Mouse (Mus musculus) mesoderm, embryonic 11.5 days (tissue): ENCODE results near the gene Gm10491.
"Not testable (repeated sequence)": the region's sequence is repeated elsewhere in the genome, so short reads cannot be mapped to it uniquely, and the experiment has no call there.

Experiments
- DNase-seq: peaks from one replicate; pipeline ENCODE4 v3.0.0-alpha.2; 2012; ENCODE audit warnings: low read depth, low spot score

The Gm10491 gene

GRCm38 (mm10) chrX:7907735-7908134 lies at the start of gene Gm10491:
Gene Gm10491 (minus strand): TSS chrX:7907835.
- DNase-seq = no peak

DNA sequence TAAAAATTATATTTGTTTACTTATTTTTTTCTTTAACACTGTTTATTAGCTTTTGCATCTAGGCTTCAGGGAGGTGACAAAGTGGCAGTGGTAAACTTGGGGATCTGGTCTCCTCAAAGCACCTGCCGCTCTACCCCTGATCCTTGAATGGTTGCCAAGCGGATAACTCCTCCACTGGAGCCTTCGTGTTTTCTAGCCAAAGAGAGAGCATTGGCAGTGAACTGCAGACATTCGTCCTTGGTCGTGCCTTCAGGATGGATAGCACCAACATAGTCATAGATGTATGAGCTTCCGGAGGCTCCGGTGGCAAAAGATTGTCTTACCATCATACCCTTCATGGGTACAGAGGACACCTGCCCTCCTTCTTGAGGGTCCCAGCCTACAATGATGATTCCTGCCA lies 42.5 kb upstream of the Gm10491 start:
- no peak for DNase-seq

DNA sequence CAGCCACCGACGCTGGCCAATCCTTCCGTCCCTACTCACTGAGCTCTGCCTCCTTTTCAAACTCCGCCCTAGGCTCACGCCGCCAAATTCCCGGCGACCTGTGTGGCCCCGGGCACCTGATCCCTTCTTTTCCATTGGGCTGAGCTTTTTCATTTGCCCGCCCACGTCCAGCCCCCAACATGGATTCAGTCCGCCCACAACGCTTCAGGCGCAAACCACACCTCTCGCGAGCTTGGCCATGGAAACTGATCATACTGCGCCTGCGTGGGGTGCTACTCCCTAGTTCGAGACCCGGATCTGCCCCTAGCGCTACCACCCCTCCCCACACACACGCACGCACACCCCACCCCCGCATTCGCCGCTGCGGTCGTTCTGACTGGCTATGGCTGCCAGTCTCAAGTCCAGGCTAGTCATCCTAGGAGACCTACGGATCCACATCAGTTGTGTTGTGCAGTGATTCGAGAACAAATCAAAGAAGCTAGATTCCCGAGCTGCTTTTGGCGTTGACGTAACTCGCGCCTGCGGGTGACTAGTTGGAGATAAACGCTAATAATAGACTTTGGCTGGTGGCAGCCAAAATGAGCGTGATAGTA lies 40.4 kb upstream of the Gm10491 start:
- DNase-seq = peak; percentile 96

- DNase-seq = no peak
Observed at GRCm38 (mm10) chrX:7947108-7947899, 39.7 kb upstream of the Gm10491 start, which contains the start of gene Hdac6. Gene Hdac6 (minus strand): TSS chrX:7947889.

DNA sequence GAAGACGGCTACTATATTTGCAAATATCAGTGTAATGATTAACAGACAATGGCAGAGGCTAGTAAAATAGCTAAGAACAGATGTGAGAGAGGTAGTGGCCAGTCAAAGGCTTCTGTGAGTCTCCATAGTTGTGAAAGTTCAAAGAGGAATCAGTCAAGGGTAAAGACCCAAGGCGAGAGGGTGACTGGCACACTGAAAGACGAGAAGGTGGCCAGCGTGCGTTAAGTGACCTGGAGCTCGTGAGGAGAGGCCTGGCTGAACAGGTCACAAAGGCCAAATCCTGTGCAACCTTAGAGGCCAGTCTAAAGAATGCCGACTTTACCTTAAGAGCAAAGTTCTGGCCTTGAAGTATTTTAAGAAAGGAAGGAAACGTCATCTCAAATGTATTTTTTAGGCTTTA lies 38.0 kb upstream of the Gm10491 start:
- no peak for DNase-seq

DNA sequence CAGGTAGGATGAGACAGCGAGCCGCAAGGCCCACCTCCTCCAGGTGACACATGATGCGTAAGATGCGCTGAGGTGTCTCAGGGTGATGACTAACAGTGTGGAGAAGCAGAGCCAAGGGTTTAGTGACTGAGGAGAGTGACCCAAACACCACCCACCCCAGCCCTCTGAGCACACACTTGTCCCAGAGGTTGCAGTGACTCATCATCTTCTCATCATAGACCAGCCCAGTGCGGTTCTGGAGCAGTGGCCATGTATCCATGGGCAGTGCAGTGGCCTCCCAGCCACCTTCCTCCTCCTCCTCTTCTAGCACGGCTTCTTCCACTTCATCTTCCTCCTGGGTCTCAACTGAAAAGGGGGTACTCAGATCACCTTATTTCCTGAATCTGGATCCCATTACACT lies 30.0 kb upstream of the Gm10491 start:
- DNase-seq = no peak

DNA sequence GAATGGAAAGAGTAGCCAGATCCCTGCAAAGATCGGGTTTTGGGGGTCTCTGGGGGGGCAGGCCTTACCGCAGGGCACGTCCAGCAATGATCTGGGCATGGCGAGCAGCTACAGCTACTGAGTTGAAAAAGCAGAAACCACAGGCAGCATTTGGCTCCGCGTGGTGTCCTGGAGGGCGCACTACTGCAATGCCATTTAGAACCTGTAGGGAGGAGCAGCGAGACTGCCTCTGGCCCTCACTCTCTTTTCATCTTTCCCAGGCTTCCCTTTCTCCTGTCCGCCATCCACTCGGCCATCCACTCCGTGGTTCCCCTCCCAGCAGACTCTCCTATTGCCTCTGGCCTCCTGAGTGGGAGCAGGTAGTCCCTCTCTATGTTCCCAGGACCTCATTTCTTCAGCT lies 29.2 kb upstream of the Gm10491 start:
- no peak for DNase-seq

GRCm38 (mm10) chrX:7928270-7928790 lies 20.7 kb upstream of the Gm10491 start, which contains the start of gene Eras:
Gene Eras (minus strand): TSS chrX:7928607.
- DNase-seq = no peak

DNA sequence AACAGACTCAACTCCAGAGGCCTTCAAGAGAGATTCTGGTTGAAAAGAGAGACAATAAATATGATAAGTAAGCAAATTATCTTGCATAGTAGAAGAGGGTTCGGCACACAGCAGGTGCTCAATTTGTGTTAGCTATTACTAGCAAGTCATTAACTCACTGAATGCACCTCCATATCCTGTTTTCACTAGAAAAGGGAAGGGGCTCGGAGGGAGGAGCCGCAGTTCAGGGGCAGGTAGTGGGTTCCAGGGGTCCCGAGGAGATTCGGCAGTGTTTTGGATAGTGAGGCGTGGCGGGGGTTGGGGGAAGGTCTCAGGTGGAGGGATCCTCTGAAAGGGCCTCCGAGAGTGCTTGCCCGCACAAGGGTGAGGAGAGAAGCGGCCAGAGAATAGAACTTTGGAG lies 19.5 kb upstream of the Gm10491 start:
- no peak for DNase-seq

- DNase-seq = no peak
Observed at GRCm38 (mm10) chrX:7926266-7926665, 18.6 kb upstream of the Gm10491 start.

- DNase-seq = peak; percentile 17
Observed at GRCm38 (mm10) chrX:7922032-7922431, 14.4 kb upstream of the Gm10491 start.

DNA sequence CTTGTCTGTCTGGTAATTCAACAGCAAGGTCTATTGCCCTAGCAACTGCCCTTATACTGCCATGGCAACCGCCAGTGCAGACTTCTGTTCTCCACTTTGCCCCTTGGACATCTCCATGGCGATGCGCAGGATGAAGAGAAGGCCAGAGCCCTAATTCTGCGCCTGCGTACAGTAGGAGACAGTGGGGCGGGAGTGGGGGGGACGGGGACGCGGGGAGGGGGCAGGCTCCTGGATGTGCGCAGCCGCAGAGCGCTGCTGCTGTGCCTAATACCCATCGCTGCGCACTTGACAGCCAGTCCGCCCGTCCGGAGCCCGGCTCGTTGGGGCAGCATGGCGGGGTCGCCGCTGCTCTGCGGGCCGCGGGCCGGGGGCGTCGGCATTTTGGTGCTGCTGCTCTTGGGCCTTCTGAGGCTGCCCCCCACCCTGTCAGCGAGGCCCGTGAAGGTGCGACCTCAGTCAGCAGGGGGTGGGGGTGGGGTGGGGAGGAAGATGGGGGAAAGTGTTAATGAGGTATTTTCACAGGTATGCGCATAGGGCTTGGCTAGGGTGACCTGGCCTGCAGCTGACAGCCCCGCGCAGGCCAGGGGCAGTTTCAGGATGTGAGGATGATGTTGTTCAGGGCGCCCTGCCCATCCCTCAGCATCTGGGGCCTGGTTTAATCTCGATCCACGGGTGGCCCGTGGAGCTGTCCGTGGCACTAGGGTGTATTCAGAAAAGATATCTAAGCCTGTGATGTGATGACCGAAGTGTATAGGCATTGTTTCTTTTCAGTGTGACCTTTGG lies 12.2 kb upstream of the Gm10491 start, which contains the start of gene Pcsk1n:
TSS of gene Pcsk1n (plus strand) at position 222 of the 783 bp plus-strand sequence.
- DNase-seq = peak; percentile 77

GRCm38 (mm10) chrX:7917960-7918359 lies 10.3 kb upstream of the Gm10491 start:
- DNase-seq = not testable (repeated sequence)

GRCm38 (mm10) chrX:7915669-7916068 lies 8.0 kb upstream of the Gm10491 start:
- DNase-seq = not testable (repeated sequence)

DNA sequence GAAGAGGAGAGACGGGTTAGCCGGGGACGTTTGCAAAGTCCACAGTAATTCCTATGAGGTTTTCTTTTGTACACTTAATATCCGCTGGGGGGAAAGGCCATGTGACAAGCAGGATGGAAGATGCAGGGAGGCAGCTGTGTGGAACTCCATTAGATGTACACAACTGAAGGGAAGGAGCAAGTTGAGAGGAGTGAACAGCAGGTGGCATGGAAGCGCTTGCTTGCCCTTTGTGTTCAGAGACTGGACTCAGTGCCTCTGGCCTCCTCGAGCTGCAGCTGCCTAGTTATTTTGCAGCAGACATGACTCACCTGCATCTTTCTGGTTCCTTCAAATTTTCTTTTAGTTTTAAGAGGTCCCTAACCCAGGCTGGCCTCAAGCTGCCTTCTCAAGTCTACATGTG lies 2.8 kb upstream of the Gm10491 start:
- no peak for DNase-seq

DNA sequence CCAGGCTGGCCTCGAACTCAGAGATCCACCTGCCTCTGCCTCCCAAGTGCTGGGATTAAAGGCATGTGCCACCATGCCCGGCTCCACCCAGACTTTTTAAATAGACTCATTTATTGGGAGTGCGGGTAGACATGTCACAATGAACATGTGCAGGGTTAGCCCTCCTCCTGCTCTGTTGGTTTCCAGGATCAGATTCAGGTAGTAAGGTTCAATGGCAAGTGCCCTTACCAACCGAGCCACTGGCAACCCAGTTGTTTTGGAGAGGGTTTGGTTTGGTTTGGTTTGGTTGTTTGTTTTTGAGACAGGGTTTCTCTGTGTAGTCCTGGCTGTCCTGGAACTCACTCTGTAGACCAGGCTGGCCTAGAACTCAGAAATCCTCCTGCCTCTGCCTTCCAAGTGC lies 1.6 kb upstream of the Gm10491 start, which contains the start of gene Gm10490:
TSS of gene Gm10490 (plus strand) at position 301 of the 400 bp plus-strand sequence.
- DNase-seq = not testable (repeated sequence)

DNA sequence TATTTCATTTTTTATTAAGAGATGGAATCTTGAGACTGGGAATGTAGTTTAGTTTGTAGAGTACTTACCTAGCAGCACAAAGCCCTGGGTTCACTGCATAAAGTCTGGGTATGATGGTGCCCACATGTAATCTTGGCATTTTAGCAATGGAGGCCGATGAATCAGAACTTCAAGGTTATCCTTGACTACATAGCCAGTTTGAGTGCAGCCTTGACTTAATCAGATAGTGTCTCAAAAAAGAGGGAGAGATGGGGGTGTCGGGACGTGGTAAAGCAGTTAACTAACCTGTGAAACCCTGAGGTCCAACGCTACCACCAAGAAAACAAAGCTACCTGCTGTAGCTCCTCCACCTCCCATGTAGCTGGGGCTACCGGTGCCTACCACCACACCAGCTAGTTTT lies 3.2 kb downstream of the Gm10491 start:
- no peak for DNase-seq

- peak; percentile 90 for DNase-seq
Observed at GRCm38 (mm10) chrX:7898880-7899874, 8.5 kb downstream of the Gm10491 start, which contains the start of the genes Pqbp1 and Timm17b. Gene Pqbp1 (minus strand): TSS chrX:7899269. Gene Timm17b (plus strand): TSS chrX:7899357.

DNA sequence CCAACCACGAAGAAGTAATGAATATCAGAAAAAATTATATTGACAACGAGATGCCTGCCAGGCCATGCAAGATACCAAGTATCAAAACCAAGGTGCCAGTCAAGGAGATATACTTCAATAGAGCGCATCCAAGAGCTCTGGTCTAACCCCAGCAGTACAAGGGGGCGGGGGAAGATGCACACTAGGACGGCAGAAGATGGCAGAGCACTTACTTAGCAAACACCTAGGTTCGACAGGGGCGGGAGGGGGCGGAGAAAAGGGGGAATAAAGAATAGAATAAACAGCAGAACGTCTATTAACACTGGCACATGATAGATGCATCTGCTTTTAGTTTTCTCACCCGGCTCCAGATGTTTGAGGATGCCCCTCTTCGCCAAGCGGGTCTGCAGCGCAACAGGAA lies 9.4 kb downstream of the Gm10491 start:
- no peak for DNase-seq

GRCm38 (mm10) chrX:7883841-7884567 lies 23.6 kb downstream of the Gm10491 start, which contains the start of gene Slc35a2:
Gene Slc35a2 (plus strand): TSS chrX:7884028.
- DNase-seq = peak; percentile 82
